Mouse (Mus musculus) hindbrain, embryonic 11.5 days (tissue): ENCODE results near the gene Sun2. TPM values are rescaled to one million over a fixed set of nuclear protein-coding genes. Genes with fewer than 3 reads are reported as not detected.

Source experiments
- ATAC-seq: fragments of 200-750 bp; cut with Nextera tagmentation; 2 replicates; pipeline ENCODE4 v1.8.0; 2017; ENCODE audit warnings: mild to moderate bottlenecking, moderate TSS enrichment, moderate library complexity; ENCODE audit not compliant: low FRiP score
- DNase-seq: peaks from one replicate; pipeline ENCODE4 v3.0.0-alpha.2; 2015; ENCODE audit warnings: low spot score
- H3K27ac ChIP-seq: fragments of 300-500 bp; sonication (generic); 2 replicates; pipeline ENCODE4 v1.5.1; 2014; ENCODE audit warnings: mild to moderate bottlenecking, low read depth, low read length
- H3K27me3 ChIP-seq: fragments of 300-500 bp; sonication (generic); 2 replicates; pipeline ENCODE4 v1.6.1; 2014; ENCODE audit warnings: mild to moderate bottlenecking, low read length, moderate library complexity, mixed read lengths; ENCODE audit not compliant: control insufficient read depth, insufficient read depth
- H3K36me3 ChIP-seq: fragments of 300-500 bp; sonication (generic); 2 replicates; pipeline ENCODE4 v1.6.1; 2014; ENCODE audit warnings: mild to moderate bottlenecking, low read length, moderate library complexity, mixed read lengths; ENCODE audit not compliant: control insufficient read depth, insufficient read depth
- H3K4me1 ChIP-seq: fragments of 300-500 bp; sonication (generic); replicated peaks from 2 replicates; pipeline ENCODE4 v1.6.1; 2014; ENCODE audit warnings: low read length, mixed read lengths; ENCODE audit not compliant: control insufficient read depth, insufficient read depth
- H3K4me2 ChIP-seq: fragments of 300-500 bp; sonication (generic); replicated peaks from 2 replicates; pipeline ENCODE4 v1.6.1; 2014; ENCODE audit warnings: mild to moderate bottlenecking, low read depth, low read length
- H3K4me3 ChIP-seq: fragments of 300-500 bp; sonication (generic); 2 replicates; pipeline ENCODE4 v1.5.1; 2014; ENCODE audit warnings: low read depth, low read length
- H3K9ac ChIP-seq: fragments of 300-500 bp; sonication (generic); 2 replicates; pipeline ENCODE4 v1.6.1; 2014; ENCODE audit warnings: low read depth, low read length
- H3K9me3 ChIP-seq: fragments of 300-500 bp; sonication (generic); 2 replicates; pipeline ENCODE4 v1.6.1; 2016; ENCODE audit warnings: low read length; ENCODE audit not compliant: control insufficient read depth
- WGBS: fragments of 180-500 bp; shearing (Covaris S2); extraction: QIAGEN DNeasy Blood & Tissue Kit; methylation state at CpG from one replicate; pipeline ENCODE4 v1.1.7; 2014; 5-methylcytosine and 5-hydroxymethylcytosine counted together
- polyA plus RNA-seq: library from polyadenylated mRNA; unstranded; fragments of >200 nt; fragmentation: Nextera tagmentation; extraction: Ambion mirVana; gene quantifications from 2 replicates; pipeline ENCODE4 v1.2.1, GENCODE M21; 2014

Sun2 gene
- polyA plus RNA-seq, 1 experiment from 2014 or later: 9.5 TPM

- H3K27me3 ChIP-seq: no peaks in the 10 kb centered on the region
- no peak for DNase-seq
- no peak overlapping the region for H3K4me2 ChIP-seq
- no peak overlapping the region for H3K4me3 ChIP-seq
- H3K9ac ChIP-seq: no peak overlapping the region
- H3K4me1 ChIP-seq: no peaks in the 10 kb centered on the region; the same call in 1 of the 2 replicates
- H3K36me3 ChIP-seq: peaks cover 2% of the 10 kb centered on the region; the same call in 1 of the 2 replicates
- WGBS: 84% methylated on average over 9 of the region's 9 CpGs
- no peak for ATAC-seq
- 0 out of 2 replicates have a peak overlapping the region, but pooled peaks have one; percentile 39 for H3K27ac ChIP-seq
- no peaks in the 10 kb centered on the region for H3K9me3 ChIP-seq
These were observed 44.7 kb downstream of the Sun2 start for GRCm38 (mm10) chr15:79697558-79698187.

DNA sequence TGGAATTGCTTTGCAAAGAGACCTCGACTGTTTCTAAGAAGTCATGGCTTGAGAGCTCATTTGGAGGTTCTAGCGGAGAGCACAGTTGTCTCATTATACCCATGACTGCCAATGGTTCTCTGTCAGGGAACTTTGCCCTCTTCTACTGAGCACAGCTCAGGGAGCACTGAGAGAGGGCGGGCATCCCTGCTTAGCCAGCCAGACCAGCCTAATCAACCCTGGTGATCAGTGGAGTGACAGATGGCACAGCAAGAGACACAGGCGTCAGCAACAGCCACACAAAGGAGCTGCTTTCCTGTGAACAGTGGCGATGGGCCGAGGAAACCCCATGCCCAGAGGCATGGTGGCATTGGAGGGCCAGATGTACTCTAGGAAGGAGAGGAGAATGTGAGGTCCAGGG lies 45.3 kb downstream of the Sun2 start:
- H3K9ac ChIP-seq: no peak overlapping the region
- DNase-seq: no peak
- H3K9me3 ChIP-seq: no peaks in the 10 kb centered on the region
- no peak overlapping the region for H3K4me2 ChIP-seq
- no peaks in the 10 kb centered on the region; the same call in 1 of the 2 replicates for H3K4me1 ChIP-seq
- no peaks in the 10 kb centered on the region for H3K27me3 ChIP-seq
- 0 out of 2 replicates have a peak overlapping the region, but pooled peaks have one; percentile 39 for H3K27ac ChIP-seq
- ATAC-seq: no peak
- peaks cover 2% of the 10 kb centered on the region; the same call in 1 of the 2 replicates for H3K36me3 ChIP-seq
- no peak overlapping the region for H3K4me3 ChIP-seq
- 79% methylated on average over 6 of the region's 6 CpGs for WGBS

DNA sequence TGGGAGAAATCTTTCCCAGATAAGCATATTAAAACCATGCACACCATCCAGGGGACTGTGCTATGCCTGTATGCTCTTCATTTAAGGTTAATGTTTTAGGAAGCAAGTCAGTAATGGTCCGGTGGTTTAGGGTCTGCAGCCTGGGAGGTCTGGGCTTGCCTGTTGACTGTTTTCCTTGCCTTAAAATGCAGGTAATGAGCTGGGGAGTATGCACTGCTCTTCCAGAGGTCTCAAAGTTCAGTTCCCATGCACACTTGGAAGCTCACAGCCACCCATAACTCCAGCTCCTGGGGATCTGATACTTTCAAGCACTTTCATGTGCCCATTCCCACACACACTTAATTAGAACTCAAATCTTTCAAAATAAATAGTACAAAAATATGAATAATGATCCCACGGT lies 45.8 kb downstream of the Sun2 start:
- DNase-seq (no peak), ATAC-seq (no peak)
- no peaks in the 10 kb centered on the region for H3K27me3 ChIP-seq
- H3K9me3 ChIP-seq: no peaks in the 10 kb centered on the region
- H3K36me3 ChIP-seq: peaks cover 2% of the 10 kb centered on the region; the same call in 1 of the 2 replicates
- no peaks in the 10 kb centered on the region; the same call in 1 of the 2 replicates for H3K4me1 ChIP-seq
- H3K27ac ChIP-seq: no peak overlapping the region
- H3K4me3 ChIP-seq: no peak overlapping the region
- WGBS: 96% methylated on average over 2 of the region's 2 CpGs
- no peak overlapping the region for H3K4me2 ChIP-seq
- H3K9ac ChIP-seq: no peak overlapping the region

DNA sequence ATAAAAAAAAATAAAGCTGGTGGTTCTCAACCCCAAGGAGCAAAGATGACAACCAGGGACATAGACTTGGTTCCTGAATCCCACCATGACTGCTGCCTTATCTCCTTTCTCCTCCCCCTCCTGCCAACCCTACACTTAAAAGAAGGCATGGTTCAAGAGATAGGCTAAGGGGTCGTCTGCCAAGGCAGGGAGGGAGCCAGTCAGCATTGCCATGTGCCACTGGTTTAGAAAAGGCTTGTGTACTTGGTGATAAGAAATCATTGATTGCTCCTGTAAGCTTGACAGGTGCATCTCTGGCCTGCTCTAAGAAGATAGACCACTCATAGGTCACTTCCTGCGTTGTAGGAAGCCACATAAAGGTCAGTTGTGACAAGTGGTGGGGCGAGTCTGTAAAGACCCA lies 46.8 kb downstream of the Sun2 start:
- WGBS: 70% methylated on average over 3 of the region's 3 CpGs
- no peak overlapping the region for H3K4me2 ChIP-seq
- ATAC-seq: no peak
- no peak overlapping the region for H3K27ac ChIP-seq
- H3K4me3 ChIP-seq: no peak overlapping the region
- no peak overlapping the region for H3K9ac ChIP-seq
- DNase-seq: no peak
- no peaks in the 10 kb centered on the region for H3K27me3 ChIP-seq
- no peaks in the 10 kb centered on the region; the same call in 1 of the 2 replicates for H3K4me1 ChIP-seq
- peaks cover 2% of the 10 kb centered on the region; the same call in 1 of the 2 replicates for H3K36me3 ChIP-seq
- no peaks in the 10 kb centered on the region for H3K9me3 ChIP-seq

DNA sequence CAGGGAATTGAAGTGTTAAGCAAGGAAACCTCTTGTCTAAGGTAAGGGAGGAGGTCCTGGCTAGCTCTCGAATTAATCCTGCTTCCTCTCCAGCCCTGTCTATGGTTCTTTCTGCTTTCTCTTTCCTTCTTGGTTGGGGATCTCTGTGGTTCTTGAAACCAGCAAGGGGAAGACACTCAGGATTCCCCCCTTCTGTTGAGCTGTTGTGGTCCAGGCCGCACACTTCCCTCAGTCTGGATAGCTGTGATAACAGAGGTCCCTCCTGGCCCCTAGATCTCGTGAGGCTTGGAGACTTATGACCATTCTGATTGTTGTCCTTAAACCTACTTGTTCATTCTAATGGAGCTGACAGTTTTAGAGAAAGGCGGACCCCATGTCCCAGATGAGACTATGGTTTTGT lies 47.8 kb downstream of the Sun2 start:
- 93% methylated on average over 4 of the region's 4 CpGs for WGBS
- Histone ChIP-seq H3K36me3 (peaks cover 2% of the 10 kb centered on the region; the same call in 1 of the 2 replicates), H3K4me2 (no peak overlapping the region), H3K4me1 (no peaks in the 10 kb centered on the region; the same call in 1 of the 2 replicates), H3K27ac (no peak overlapping the region), H3K9ac (no peak overlapping the region), H3K9me3 (no peaks in the 10 kb centered on the region), H3K27me3 (no peaks in the 10 kb centered on the region), H3K4me3 (no peak overlapping the region)
- DNase-seq (no peak), ATAC-seq (no peak)

DNA sequence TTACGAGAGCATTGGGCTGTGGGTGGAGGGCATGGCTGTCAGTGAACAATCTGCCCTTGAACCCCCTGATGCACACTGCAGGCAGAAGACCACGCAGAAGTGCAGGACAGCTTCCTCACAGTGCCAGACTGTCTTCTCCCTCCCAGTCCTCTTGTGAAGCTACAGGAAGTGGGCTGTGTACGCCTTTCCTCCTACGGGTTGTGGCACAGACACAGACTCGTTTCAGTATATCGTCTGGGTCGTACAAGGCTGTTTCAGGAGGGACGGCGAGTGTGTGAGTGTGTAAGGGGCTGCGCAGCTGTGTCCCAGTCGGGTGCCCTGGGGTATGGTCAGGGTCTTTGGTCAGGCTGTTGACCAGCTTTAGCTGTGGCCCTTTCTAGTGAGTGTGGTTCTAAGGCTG lies 48.6 kb downstream of the Sun2 start:
- H3K4me2 ChIP-seq: no peak overlapping the region
- no peak overlapping the region for H3K9ac ChIP-seq

GRCm38 (mm10) chr15:79692334-79692733 lies 50.0 kb downstream of the Sun2 start:
- Histone ChIP-seq H3K27me3 (no peaks in the 10 kb centered on the region), H3K9me3 (no peaks in the 10 kb centered on the region), H3K4me3 (no peak overlapping the region), H3K9ac (no peak overlapping the region), H3K27ac (no peak overlapping the region), H3K4me2 (peak overlapping the region; percentile 77; the same call in 1 of the 2 replicates), H3K4me1 (no peaks in the 10 kb centered on the region; the same call in 1 of the 2 replicates), H3K36me3 (peaks cover 2% of the 10 kb centered on the region; the same call in 1 of the 2 replicates)
- ATAC-seq: no peak
- 85% methylated on average over 5 of the region's 5 CpGs for WGBS
- DNase-seq: no peak

More for the DNA sequence above, 48.6 kb downstream of the Sun2 start:
- no peaks in the 10 kb centered on the region for H3K9me3 ChIP-seq
- no peak overlapping the region for H3K27ac ChIP-seq
- peaks cover 2% of the 10 kb centered on the region; the same call in 1 of the 2 replicates for H3K36me3 ChIP-seq
- WGBS: 94% methylated on average over 11 of the region's 11 CpGs
- no peaks in the 10 kb centered on the region; the same call in 1 of the 2 replicates for H3K4me1 ChIP-seq
- no peaks in the 10 kb centered on the region for H3K27me3 ChIP-seq
- ATAC-seq (no peak), DNase-seq (no peak)
- H3K4me3 ChIP-seq: no peak overlapping the region

DNA sequence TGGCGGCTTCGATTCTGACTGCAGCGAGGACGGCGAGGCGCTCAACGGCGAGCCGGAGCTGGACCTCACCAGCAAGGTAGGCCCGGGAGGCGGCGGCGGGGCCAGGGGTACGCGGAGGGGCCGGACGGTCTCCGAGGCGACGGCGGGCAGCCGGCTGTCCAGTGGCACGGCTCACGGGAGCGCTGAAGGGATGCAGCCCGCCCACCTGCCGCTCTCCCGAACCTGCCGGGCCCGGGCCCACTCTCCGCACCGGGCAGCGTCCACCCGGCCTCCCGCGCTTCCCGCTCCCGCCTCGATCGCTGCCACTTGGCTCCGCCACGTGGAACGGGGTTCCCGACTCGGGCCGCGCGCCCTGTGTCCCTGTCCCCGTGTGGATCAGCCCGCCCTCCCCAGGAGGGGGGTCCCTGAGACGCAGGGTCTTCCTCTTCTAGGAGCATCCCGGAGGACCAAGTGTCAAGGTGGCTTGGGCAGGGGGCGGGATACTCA lies 51.3 kb downstream of the Sun2 start:
- peaks cover 2% of the 10 kb centered on the region; the same call in 1 of the 2 replicates for H3K36me3 ChIP-seq
- ATAC-seq (peak; percentile 34), DNase-seq (no peak)
- H3K4me1 ChIP-seq: peaks cover 4% of the 10 kb centered on the region; the same call in 1 of the 2 replicates
- WGBS: under 1% methylated on average over 52 of the region's 53 CpGs
- H3K9me3 ChIP-seq: no peaks in the 10 kb centered on the region
- H3K27me3 ChIP-seq: no peaks in the 10 kb centered on the region
- peak overlapping the region; percentile 77 for H3K4me2 ChIP-seq
- H3K9ac ChIP-seq: peak overlapping the region; percentile 85
- H3K27ac ChIP-seq: peak overlapping the region; percentile 83
- peak overlapping the region; percentile 76 for H3K4me3 ChIP-seq
